Mouse (Mus musculus): ENCODE data around the gene Gm21987.

The Gm21987 gene

DNA sequence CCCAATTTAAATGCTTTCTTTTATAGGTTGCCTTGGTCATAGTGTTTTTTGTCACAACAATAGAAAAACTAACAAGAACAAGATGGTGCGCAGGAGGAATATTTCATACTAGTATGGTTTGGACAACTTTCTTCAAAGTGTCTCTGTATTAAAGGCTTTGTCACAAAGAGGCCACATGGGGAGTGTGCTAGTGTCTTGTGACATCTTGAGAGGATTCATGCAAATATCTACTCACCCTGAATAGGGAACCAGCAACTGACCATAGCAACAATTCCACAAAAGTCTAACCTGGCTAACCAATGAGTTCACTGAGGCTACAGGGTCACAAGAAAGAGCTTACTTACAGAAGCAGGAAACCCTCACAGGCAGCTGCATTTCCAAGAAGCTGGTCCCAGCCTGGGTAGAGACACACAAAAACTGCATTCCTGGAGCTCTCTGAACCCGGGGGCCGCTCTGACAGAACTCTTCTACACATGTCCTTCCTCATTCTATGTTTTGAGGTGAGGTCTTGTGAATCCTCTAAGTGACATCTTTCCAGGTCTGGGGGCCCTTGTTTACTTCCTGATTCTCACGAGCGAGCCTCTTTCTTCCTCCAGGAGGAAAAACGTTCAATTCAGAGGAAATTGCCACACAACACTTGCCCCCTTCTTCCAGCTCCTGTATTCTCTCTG, 48.4 kb downstream of the Gm21987 start:
- DNase-seq (ENCODE audit: low spot score) = no peak

DNA sequence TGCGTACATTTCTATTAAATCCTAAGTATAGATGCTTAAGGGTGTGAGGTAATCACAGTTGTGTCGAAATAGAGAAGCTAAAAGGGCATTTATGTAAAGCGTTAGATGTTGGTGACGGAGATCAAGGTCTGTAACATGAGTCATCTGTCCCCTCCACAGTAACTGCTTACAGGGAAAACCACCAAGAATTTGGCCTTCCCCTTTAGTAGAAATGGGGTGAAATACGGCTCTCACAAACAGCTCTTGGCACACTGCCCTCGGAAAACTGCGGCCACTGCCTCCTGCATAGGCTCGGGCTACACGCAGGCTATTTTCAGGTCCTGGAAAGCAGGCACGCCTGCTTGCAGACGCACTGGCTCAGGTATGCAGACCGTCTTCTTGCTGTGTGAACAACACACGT, 49.3 kb downstream of the Gm21987 start:
- DNase-seq (ENCODE audit: low spot score) = no peak

DNA sequence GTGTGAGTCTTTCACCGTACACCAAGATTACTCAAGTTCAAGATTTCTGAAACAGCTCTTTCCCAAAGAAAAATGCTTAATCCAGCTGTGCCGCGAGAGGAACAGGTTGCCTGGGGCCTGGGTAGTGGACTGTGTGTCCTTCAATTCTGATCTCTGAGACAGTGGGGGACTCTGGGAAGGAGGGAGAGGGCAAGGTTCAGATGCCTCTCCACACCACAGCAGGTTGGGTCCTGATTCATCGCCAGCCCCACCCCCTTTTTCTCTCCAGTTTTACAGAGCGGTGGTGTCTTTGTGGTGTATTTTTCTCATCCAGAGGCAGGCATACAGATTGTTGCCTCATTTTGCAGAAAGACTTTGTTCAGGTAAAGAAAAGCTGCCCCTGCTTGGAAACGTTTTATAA, 51.4 kb downstream of the Gm21987 start:
- DNase-seq (ENCODE audit: low spot score) = no peak

DNA sequence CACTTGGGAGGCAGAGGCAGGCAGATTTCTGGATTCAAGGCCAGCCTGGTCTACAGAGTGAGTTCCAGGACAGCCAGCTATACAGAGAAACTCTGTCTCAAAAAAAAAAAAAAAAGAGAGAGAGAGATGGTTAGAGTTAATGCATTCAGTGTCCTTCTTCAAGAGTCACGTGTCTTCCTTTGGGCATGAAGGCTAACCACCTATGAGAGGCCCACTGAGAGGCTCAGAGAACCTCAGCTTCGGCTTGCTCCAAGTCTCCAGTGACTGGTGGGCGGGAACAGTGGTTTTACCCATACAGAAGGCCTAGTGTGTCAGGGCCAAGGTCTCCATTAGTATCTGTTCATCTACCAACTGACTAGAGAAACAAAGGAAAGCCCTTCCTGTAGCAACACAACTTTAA, 52.2 kb downstream of the Gm21987 start:
- no peak for DNase-seq (ENCODE audit: low spot score)

DNA sequence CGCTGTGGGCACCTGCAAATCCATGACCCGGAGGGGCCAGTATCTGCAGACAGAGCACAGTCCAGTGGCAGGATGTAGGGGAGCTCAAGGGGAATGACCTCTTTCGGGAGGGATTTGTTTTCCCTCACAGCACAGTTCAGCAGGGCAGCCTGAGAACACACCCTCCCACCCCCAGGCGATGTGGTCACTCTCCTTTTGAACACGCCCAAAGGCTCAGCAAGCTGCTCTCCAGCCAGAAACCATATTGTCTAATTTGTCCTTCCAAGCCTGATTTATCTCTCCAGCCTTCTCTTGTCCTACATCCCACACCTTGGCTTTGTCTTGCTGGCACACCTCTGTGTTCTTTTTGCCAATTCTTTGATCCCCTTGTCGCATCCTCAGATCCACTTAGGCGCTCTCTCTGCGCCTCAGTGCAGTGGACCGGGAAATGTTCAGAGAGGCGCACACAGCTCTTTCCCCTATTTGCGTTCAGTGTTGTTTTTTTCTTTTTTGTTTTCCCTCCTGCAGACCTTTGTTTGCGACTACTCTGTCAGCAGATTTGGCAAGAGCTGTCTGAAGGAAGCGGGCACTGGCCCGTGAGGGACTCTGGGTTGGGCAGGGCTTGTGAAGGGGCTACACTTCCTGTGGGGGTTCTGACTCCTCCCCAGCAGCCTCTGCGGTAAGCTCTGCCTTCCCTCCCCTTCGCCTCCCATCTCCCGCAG, 52.8 kb downstream of the Gm21987 start:
- DNase-seq (ENCODE audit: low spot score) = no peak

DNA sequence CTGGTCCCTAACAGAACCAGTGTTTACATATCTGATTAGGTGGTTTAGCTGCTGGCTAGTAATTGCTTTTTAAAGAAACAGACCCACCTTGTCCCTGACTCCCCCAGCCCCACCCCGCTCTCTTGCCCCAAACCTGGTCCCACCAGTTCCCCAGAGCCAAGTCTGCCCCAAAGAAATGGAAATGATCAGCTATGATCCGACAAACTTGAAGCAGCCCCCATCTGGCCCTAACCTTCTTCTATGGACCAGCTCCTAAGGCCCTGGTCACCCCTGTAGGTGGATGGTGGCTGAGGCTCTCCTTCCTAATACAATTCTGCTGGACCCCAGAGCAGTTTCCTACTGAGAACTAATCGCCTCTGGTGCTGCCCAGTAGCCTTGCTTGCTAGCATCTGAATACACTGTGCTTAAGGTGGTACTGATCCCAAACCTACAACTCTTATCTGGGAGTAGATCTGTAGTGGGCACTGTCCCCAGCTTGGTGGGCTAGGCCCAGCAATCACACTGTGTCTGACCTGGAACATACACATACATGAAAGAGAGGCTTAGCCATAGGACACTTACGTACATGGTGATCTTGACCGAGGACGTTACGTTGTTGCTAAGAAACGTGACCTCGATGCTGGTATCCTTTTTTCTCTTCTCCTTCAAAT, 53.6 kb downstream of the Gm21987 start:
- no peak for DNase-seq (ENCODE audit: low spot score)

DNA sequence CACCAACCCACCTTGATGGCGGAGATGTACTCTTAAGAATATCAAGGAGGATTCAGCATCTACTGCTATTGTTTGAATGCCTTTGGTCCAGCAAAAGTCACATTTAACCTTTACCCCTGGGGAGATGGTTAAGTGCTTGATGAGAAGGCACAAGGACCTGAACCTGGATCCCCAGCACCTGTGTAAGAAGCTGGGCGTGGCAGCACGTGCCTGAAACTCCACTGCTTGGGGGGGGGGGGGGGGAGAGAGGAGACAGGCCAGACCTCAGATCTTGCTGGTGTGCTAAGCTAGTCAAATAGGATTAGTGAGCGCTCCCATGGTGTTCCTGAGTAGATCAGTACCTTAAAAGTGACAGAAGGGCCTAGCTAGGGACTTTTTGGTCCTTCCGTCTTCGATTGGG, 54.6 kb downstream of the Gm21987 start:
- DNase-seq (ENCODE audit: low spot score) = no peak

DNA sequence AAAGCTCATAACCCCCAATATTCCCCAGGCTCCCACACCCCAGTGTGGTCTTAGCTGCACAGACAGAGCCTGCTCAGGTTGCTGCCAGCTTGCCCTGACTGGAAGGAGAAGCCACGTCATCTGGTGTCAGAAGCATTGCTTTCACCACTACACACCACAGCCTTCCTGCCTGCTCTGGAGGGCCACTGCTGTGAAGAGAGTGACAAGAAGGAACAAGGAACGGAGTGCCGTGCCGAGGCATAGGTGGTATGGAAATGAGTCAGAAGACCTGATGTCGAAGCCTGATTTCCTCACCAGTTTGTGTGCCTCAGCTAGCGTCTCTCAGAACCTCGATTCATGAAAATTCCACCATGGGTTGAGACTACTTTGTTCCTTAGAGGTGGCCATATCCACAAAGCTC, 56.8 kb downstream of the Gm21987 start:
- no peak for DNase-seq (ENCODE audit: low spot score)

DNA sequence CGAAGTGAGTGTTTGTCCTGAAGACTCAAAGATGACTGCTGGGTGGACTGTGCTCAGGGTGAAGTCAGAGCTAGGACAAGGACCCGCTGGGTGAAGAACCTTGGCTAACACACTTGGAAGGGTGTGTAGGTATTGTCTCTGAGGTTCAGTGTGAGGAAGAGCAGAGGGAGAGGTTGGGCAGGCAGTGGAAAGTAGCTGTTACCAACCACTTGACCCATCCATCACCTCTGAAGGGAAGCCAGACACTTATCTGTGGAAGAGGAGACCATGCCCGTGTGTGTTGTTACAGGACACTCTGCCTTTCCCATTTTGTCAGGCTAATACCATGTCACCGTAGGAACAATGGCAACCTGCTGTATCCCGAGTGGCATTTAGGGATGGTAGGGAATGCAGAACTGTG, 59.5 kb downstream of the Gm21987 start:
- no peak for DNase-seq (ENCODE audit: low spot score)

DNA sequence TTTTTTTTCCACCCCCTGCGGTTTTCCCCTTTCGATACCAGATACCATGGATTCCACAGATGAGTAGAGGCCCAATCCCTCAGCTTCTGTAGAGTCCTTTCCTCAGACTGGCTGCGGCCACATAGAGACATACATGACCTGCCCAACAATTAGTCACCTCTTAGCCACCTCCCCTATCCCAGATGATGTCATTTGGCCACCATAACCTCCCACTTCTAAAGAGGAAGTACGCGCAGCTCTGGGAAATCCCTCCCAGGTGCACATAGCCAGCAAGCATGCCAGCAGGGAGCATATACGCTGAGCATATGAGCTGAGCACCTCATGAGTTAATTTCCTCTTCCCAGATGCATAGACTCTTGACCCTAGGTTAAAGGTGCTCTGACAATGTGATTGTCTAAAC, 59.9 kb downstream of the Gm21987 start:
- DNase-seq (ENCODE audit: low spot score) = no peak

DNA sequence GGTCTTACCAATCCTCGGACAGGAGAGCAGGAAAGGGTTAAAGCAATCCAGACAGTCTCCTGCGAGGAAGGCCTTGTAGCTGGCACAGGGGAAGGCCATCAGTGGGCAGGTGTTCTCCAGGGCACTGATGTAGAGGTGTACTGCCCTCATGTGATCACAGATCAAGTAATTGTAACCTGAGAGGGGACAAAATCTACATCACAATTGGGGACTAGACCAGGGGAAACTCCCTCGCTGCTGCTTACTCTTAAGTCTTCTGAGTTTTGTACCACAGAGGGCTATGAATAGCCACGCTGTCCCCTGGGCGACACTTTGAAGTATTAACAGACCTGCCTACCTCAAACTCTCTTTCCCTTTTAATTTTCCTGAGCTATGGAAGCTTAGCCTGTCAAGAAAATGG, 60.7 kb downstream of the Gm21987 start:
- no peak for DNase-seq (ENCODE audit: low spot score)

DNA sequence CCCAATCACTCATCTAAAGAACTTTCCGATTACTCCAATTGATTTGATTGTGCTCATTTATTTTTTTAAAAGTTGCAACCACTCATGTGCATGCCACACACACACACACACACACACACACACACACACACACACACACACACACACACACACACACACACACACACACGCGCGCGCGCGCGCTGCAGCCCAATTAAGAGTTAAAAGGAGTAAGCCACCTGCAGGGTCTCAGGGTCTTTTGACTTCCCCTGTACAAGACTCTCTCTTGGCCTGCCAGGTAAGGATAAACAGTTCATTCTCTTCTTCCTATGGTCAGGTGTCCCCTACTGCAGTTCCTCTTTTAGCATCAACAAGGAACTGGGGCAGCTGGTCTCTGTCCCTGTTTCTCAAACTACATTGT, 61.6 kb downstream of the Gm21987 start:
- no peak for DNase-seq (ENCODE audit: low spot score)
